Mouse (Mus musculus) thymus, adult 2 months (tissue): ENCODE results near the gene Lpar6.

ENCODE experiments used
- CTCF ChIP-seq: fragments of 200-500 bp; IDR thresholded peaks from 2 replicates; pipeline ENCODE4 v1.5.1; 2012; ENCODE audit warnings: mild to moderate bottlenecking, control low read depth, low read length, moderate library complexity, borderline replicate concordance; ENCODE audit not compliant: control insufficient read depth, poor library complexity, insufficient read depth; ENCODE audit errors: extremely low read depth
- POLR2A ChIP-seq: fragments of 200-500 bp; IDR thresholded peaks from 2 replicates; pipeline ENCODE4 v1.6.1; 2012; ENCODE audit warnings: mild to moderate bottlenecking, low read length, control low read depth, moderate library complexity; ENCODE audit not compliant: control insufficient read depth, poor library complexity, insufficient read depth; ENCODE audit errors: extremely low read depth

DNA sequence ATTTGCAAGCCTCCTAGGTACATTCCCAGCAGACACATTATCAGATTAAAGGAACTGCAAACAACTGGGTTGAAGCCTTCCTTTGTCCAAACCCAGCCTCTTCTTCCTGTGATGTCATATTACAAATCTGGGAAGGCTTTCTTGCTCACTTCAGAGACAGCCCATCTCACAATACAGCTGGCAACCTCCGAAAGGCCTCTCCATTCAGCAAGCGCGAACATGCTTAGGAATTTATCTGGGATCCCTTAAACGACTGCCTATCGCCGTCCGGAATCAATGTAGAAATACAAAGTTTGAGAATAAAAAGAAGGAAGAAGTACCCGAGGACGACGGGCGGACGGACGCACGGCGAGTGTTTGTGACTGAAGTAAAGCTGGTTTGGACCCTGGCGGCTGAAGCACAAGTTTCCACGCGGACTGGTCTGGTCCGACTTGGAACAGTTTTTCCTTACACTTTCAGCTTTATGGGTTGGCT is at the start of gene Lpar6:
- TF ChIP-seq POLR2A (peak; percentile 76), CTCF (no peak)
